Mouse (Mus musculus) CH12.LX (cell line): ENCODE data around the gene Trappc10. TPM values are rescaled to one million over a fixed set of nuclear protein-coding genes. Genes with fewer than 3 reads are reported as not detected.

Source experiments
- DNase-seq: peaks from one replicate; pipeline ENCODE4 v3.0.0-alpha.2; 2013; ENCODE audit errors: extremely low read depth
- H3K27ac ChIP-seq: 2 replicates; pipeline ENCODE4 v1.5.1; 2012; ENCODE audit warnings: low read depth, mild to moderate bottlenecking, control low read depth, moderate library complexity; ENCODE audit not compliant: insufficient read depth
- H3K27me3 ChIP-seq: replicated peaks from 2 replicates; pipeline ENCODE3; 2012; ENCODE audit warnings: inconsistent platforms
- H3K36me3 ChIP-seq, 2 experiments: replicated peaks in 1 of 2; 2 replicates each; pipeline versions ENCODE3 to v1.6.1; 2012; ENCODE audit warnings: inconsistent platforms in 1 of 2, low read length in 1 of 2, mild to moderate bottlenecking in 1 of 2, mixed read lengths in 1 of 2, moderate library complexity in 1 of 2; ENCODE audit not compliant: control insufficient read depth in 1 of 2, insufficient read depth in 1 of 2
- H3K4me1 ChIP-seq, 2 experiments: 2 replicates each; pipeline ENCODE4 v1.6.1; 2012; ENCODE audit warnings: inconsistent platforms in 1 of 2, moderate library complexity in 1 of 2; ENCODE audit not compliant: insufficient read depth in 2 of 2, control insufficient read depth in 1 of 2
- H3K4me2 ChIP-seq: 2 replicates; pipeline ENCODE4 v1.6.1; 2012; ENCODE audit warnings: low read depth, mild to moderate bottlenecking, control low read depth; ENCODE audit not compliant: poor library complexity, insufficient read depth, severe bottlenecking
- H3K4me3 ChIP-seq, 3 experiments: fragments of 150-350 bp in 1 of 3; sonication (generic) in 1 of 3; replicated peaks in 1 of 3; 2 replicates each; pipeline versions ENCODE3 to v1.5.1; 2011 to 2012; ENCODE audit warnings: low read depth in 2 of 3, low read length in 2 of 3, mild to moderate bottlenecking in 2 of 3, moderate library complexity in 2 of 3, control low read depth in 1 of 3, improper control_type of control experiment in 1 of 3, inconsistent platforms in 1 of 3, mixed read lengths in 1 of 3; ENCODE audit not compliant: poor library complexity in 1 of 3
- H3K79me2 ChIP-seq: replicated peaks from 2 replicates; pipeline ENCODE4 v1.6.1; 2012; ENCODE audit warnings: mild to moderate bottlenecking, moderate library complexity; ENCODE audit not compliant: control insufficient read depth, poor library complexity, insufficient read depth, severe bottlenecking; ENCODE audit errors: extremely low read depth
- H3K9ac ChIP-seq: 2 replicates; pipeline ENCODE4 v1.6.1; 2012; ENCODE audit warnings: low read depth, mild to moderate bottlenecking, control low read depth, moderate library complexity; ENCODE audit not compliant: insufficient read depth
- H3K9me3 ChIP-seq: replicated peaks from 2 replicates; pipeline ENCODE3; 2012; ENCODE audit warnings: low read length, inconsistent platforms, mixed read lengths
- BHLHE40 ChIP-seq: IDR thresholded peaks from 2 replicates; pipeline ENCODE4 v1.6.1; 2011; ENCODE audit warnings: mild to moderate bottlenecking, low read depth, low read length, improper control_type of control experiment
- CHD1 ChIP-seq: IDR thresholded peaks from 2 replicates; pipeline ENCODE4 v1.6.1; 2012; ENCODE audit warnings: low read depth, low read length, improper control_type of control experiment, inconsistent platforms
- CHD2 ChIP-seq: IDR thresholded peaks from 2 replicates; pipeline ENCODE4 v1.6.1; 2011; ENCODE audit warnings: low read length, improper control_type of control experiment
- GABPA ChIP-seq: IDR thresholded peaks from 2 replicates; pipeline ENCODE4 v1.6.1; 2012; ENCODE audit warnings: low read depth, low read length, improper control_type of control experiment, inconsistent platforms; ENCODE audit not compliant: insufficient replicate concordance
- HCFC1 ChIP-seq: IDR thresholded peaks from 2 replicates; pipeline ENCODE4 v1.6.1; 2012; ENCODE audit warnings: low read depth, mild to moderate bottlenecking, inconsistent platforms, low read length, improper control_type of control experiment
- IRF4 ChIP-seq: IDR thresholded peaks from 2 replicates; pipeline ENCODE4 v1.6.1; 2014; ENCODE audit warnings: low read depth, mild to moderate bottlenecking, inconsistent platforms, low read length, improper control_type of control experiment
- JUN ChIP-seq: IDR thresholded peaks from 2 replicates; pipeline ENCODE4 v1.6.1; 2011; ENCODE audit warnings: low read depth, mild to moderate bottlenecking, low read length, improper control_type of control experiment, moderate library complexity; ENCODE audit not compliant: insufficient read depth
- JUND ChIP-seq: conservative IDR thresholded peaks from 2 replicates; pipeline ENCODE4 v1.6.1; 2011; ENCODE audit warnings: low read depth, low read length, improper control_type of control experiment
- KAT2A ChIP-seq: IDR thresholded peaks from 2 replicates; pipeline ENCODE4 v1.6.1; 2012; ENCODE audit warnings: low read length, improper control_type of control experiment, inconsistent platforms; ENCODE audit not compliant: insufficient replicate concordance
- MAZ ChIP-seq: IDR thresholded peaks from 2 replicates; pipeline ENCODE4 v1.6.1; 2012; ENCODE audit warnings: low read depth, mild to moderate bottlenecking, inconsistent platforms, low read length, improper control_type of control experiment, moderate library complexity
- MEF2A ChIP-seq: IDR thresholded peaks from 2 replicates; pipeline ENCODE4 v1.6.1; 2014; ENCODE audit warnings: low read depth, mild to moderate bottlenecking, inconsistent platforms, low read length, improper control_type of control experiment, borderline replicate concordance
- MXI1 ChIP-seq: IDR thresholded peaks from 2 replicates; pipeline ENCODE4 v1.6.1; 2011; ENCODE audit warnings: mild to moderate bottlenecking, low read depth, low read length, improper control_type of control experiment
- MYC ChIP-seq: IDR thresholded peaks from 2 replicates; pipeline ENCODE4 v1.6.1; 2011; ENCODE audit warnings: low read depth, mild to moderate bottlenecking, improper control_type of control experiment, low read length
- NRF1 ChIP-seq: IDR thresholded peaks from 2 replicates; pipeline ENCODE4 v1.6.1; 2014; ENCODE audit warnings: low read depth, mild to moderate bottlenecking, inconsistent platforms, low read length, improper control_type of control experiment, moderate library complexity
- POLR2A ChIP-seq: IDR thresholded peaks from 2 replicates; pipeline ENCODE4 v1.6.1; 2011; ENCODE audit warnings: low read depth, mild to moderate bottlenecking, improper control_type of control experiment, low read length
- POLR2AphosphoS2 ChIP-seq: IDR thresholded peaks from 2 replicates; pipeline ENCODE4 v1.6.1; 2011; ENCODE audit warnings: low read depth, low read length, improper control_type of control experiment
- RAD21 ChIP-seq: IDR thresholded peaks from 2 replicates; pipeline ENCODE4 v1.6.1; 2011; ENCODE audit warnings: low read depth, mild to moderate bottlenecking, low read length, improper control_type of control experiment, moderate library complexity
- SIN3A ChIP-seq: IDR thresholded peaks from 2 replicates; pipeline ENCODE4 v1.6.1; 2012; ENCODE audit warnings: low read length, improper control_type of control experiment, inconsistent platforms
- TBP ChIP-seq: conservative IDR thresholded peaks from 2 replicates; pipeline ENCODE4 v1.6.1; 2011; ENCODE audit warnings: low read depth, low read length, improper control_type of control experiment
- TCF12 ChIP-seq: IDR thresholded peaks from 2 replicates; pipeline ENCODE4 v1.6.1; 2014; ENCODE audit warnings: low read depth, mild to moderate bottlenecking, inconsistent platforms, low read length, improper control_type of control experiment
- UBTF ChIP-seq: IDR thresholded peaks from 2 replicates; pipeline ENCODE4 v1.6.1; 2012; ENCODE audit warnings: low read depth, mild to moderate bottlenecking, inconsistent platforms, low read length, improper control_type of control experiment, moderate library complexity
- USF1 ChIP-seq: IDR thresholded peaks from 2 replicates; pipeline ENCODE4 v1.6.1; 2014; ENCODE audit warnings: low read depth, mild to moderate bottlenecking, inconsistent platforms, low read length, improper control_type of control experiment
- USF2 ChIP-seq: conservative IDR thresholded peaks from 2 replicates; pipeline ENCODE4 v1.6.1; 2011; ENCODE audit warnings: low read depth, low read length, improper control_type of control experiment
- ZC3H11A ChIP-seq: IDR thresholded peaks from 2 replicates; pipeline ENCODE4 v1.6.1; 2012; ENCODE audit warnings: low read depth, mild to moderate bottlenecking, inconsistent platforms, low read length, improper control_type of control experiment
- ZMIZ1 ChIP-seq: IDR thresholded peaks from 2 replicates; pipeline ENCODE4 v1.6.1; 2012; ENCODE audit warnings: low read depth, mild to moderate bottlenecking, inconsistent platforms, low read length, improper control_type of control experiment
- ZNF384 ChIP-seq: IDR thresholded peaks from 2 replicates; pipeline ENCODE4 v1.6.1; 2012; ENCODE audit warnings: low read depth, low read length, improper control_type of control experiment, inconsistent platforms
- dilution Hi-C: fragments of 300-500 bp; cut with MboI; formaldehyde crosslinking; loops from 2 replicates; pipeline ENCODE4 v1.14.3; 2020; ENCODE audit warnings: low sequenced_read_pairs; ENCODE audit not compliant: extremely low pct_unique_long_range_greater_than_20kb, extremely low pct_ligation_motif_present
- in situ Hi-C: fragments of 300-500 bp; cut with MboI; formaldehyde crosslinking; loops from 3 replicates; pipeline ENCODE4 v1.14.3; 2019; ENCODE audit warnings: low sequenced_read_pairs, low pct_ligation_motif_present, low pct_unique_long_range_greater_than_20kb, mixed read lengths
- polyA plus RNA-seq: library from polyadenylated mRNA; unstranded; fragments of >175 nt; gene quantifications from 2 replicates; pipeline ENCODE4 v1.2.1, GENCODE M21; 2012; ENCODE audit warnings: low read depth; ENCODE audit not compliant: insufficient read length
- total RNA-seq, 2 experiments: library from RNA; depleted of rRNA; stranded (reverse); fragments of 300-350 nt in 1 of 2; fragments of >200 nt in 1 of 2; gene quantifications; 2 replicates each; pipeline ENCODE4 v1.2.3; 2012 to 2014

The Trappc10 gene
- total and polyA plus RNA-seq, 3 experiments: 22.1 to 26.7 (median 26.5) TPM

DNA sequence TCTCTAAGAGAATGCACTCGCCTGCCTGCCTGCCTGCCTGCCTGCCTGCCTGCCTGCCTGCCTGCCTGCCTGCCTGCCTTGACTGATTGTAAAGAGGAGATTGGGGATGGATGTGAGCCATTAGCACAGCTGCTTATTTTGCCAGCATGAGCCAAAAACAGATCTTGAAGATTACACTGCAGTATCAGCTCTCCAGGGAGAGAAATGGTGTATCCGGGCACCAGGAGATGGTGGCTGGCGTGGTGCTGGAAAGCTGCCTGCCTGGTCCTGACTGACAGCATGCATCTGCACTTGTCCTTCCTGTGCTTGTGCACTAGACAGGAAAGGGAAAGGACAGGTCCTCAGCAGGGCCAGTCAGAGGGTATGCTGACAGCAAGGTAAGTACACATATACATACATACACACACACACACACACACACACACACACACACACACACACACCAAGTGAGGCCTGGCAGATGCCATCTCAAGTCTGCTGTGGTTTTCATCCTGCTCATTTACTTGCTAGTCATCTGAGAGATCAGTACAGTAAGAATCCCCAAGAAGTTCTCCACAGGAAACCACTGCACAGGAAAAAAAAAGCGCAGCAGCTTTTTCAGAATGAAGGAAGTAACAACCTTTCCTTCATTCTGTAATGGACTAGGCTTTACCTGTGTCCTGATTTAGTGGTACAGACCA lies 12.0 kb downstream of the Trappc10 start:
- no peak overlapping the region for H3K27ac ChIP-seq
- H3K4me3 ChIP-seq: no peak overlapping the region
- no peak for TF ChIP-seq TCF12
- no peak for TF ChIP-seq MXI1
- TF ChIP-seq GABPA: no peak
- TF ChIP-seq UBTF: no peak
- TF ChIP-seq MEF2A: no peak
- TF ChIP-seq JUN: no peak
- no peak for TF ChIP-seq SIN3A
- no peak for TF ChIP-seq HCFC1
- no peak for TF ChIP-seq MAZ
- TF ChIP-seq POLR2A: no peak
- TF ChIP-seq ZNF384: no peak
- no peak for TF ChIP-seq NRF1
- TF ChIP-seq MYC: no peak
- no peak for TF ChIP-seq ZC3H11A
- TF ChIP-seq CHD2: no peak
- no peak for TF ChIP-seq JUND
- no peak for TF ChIP-seq IRF4
- TF ChIP-seq KAT2A: no peak
- TF ChIP-seq USF1: no peak
- TF ChIP-seq TBP: no peak
- in situ Hi-C loops (no loop called here), dilution Hi-C loops (no loop called here)
- H3K79me2 ChIP-seq: peaks cover 6% of the 10 kb centered on the region
- peaks cover 8 to 68% of the 10 kb centered on the region in 2 experiments for H3K36me3 ChIP-seq
- H3K27me3 ChIP-seq: no peaks in the 10 kb centered on the region
- peaks cover 12 to 53% of the 10 kb centered on the region in 2 experiments for H3K4me1 ChIP-seq
- H3K9me3 ChIP-seq: no peaks in the 10 kb centered on the region
- H3K4me2 ChIP-seq: no peak overlapping the region
- no peak overlapping the region for H3K9ac ChIP-seq
- no peak for DNase-seq

DNA sequence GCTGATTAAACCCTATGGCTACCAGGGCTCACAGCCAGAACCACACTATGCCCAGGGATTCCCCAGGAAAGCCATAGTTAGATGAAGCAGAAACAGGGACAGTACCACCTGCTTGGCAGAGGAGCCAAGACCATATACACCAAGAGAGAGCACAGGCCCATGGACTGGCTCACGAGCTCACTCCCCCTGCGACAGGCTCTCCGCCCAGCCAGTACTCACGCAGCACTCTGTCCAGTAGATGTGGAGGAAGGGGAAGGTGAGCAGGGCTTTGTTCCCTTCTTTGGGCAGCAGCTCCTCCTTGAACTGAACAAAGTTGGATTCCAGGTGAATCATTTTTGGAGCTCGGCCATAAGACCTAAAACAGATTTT lies 15.9 kb downstream of the Trappc10 start:
- dilution Hi-C loops (no loop called here), in situ Hi-C loops (no loop called here)
- Histone ChIP-seq H3K9me3 (no peaks in the 10 kb centered on the region), H3K4me1 (peaks cover 30 to 83% of the 10 kb centered on the region in 2 experiments), H3K4me2 (no peak overlapping the region; the same call in 1 of the 2 replicates), H3K79me2 (no peaks in the 10 kb centered on the region; the same call in 1 of the 2 replicates), H3K9ac (no peak overlapping the region), H3K27me3 (no peaks in the 10 kb centered on the region), H3K27ac (peak overlapping the region; percentile 53), H3K36me3 (peaks cover 8 to 52% of the 10 kb centered on the region in 2 experiments), H3K4me3 (no peak overlapping the region)
- peak; percentile 68 for DNase-seq
- TF ChIP-seq CHD1 (no peak), POLR2AphosphoS2 (no peak), ZMIZ1 (no peak), USF1 (no peak), MAZ (no peak), USF2 (no peak), RAD21 (no peak), ZNF384 (no peak), JUN (no peak), MYC (no peak), JUND (no peak), BHLHE40 (0 out of 2 replicates have a peak, but pooled peaks have one; percentile 10), TBP (0 out of 2 replicates have a peak, but pooled peaks have one; percentile 24), SIN3A (no peak)
